Mouse (Mus musculus) heart, postnatal 0 days (tissue): ENCODE measurements around the gene S1pr4. TPM values are rescaled to one million over a fixed set of nuclear protein-coding genes. Genes with fewer than 3 reads are reported as not detected.
A peak's percentile ranks its signal among the peaks of the same experiment; 100 is the strongest.

Source experiments
- ATAC-seq: fragments of 200-750 bp; cut with Nextera tagmentation; 2 replicates; pipeline ENCODE4 v1.8.0; 2017; ENCODE audit warnings: low read depth, moderate number of reproducible peaks, moderate library complexity; ENCODE audit not compliant: insufficient read depth
- DNase-seq: peaks from one replicate; pipeline ENCODE4 v3.0.0-alpha.2; 2016; ENCODE audit warnings: low spot score
- H3K27ac ChIP-seq: fragments of 300-500 bp; sonication (generic); 2 replicates; pipeline ENCODE4 v1.5.1; 2014; ENCODE audit warnings: low read depth, mild to moderate bottlenecking
- H3K27me3 ChIP-seq: fragments of 300-500 bp; sonication (generic); 2 replicates; pipeline ENCODE4 v1.6.1; 2014; ENCODE audit warnings: low read length, mixed read lengths; ENCODE audit not compliant: control insufficient read depth, insufficient read depth
- H3K36me3 ChIP-seq: fragments of 300-500 bp; sonication (generic); replicated peaks from 2 replicates; pipeline ENCODE4 v1.6.1; 2014; ENCODE audit warnings: low read length, mixed read lengths; ENCODE audit not compliant: control insufficient read depth, insufficient read depth
- H3K4me1 ChIP-seq: fragments of 300-500 bp; sonication (generic); 2 replicates; pipeline ENCODE4 v1.6.1; 2014; ENCODE audit warnings: antibody characterized with exemption; ENCODE audit not compliant: control insufficient read depth, insufficient read depth
- H3K4me2 ChIP-seq: fragments of 300-500 bp; sonication (generic); 2 replicates; pipeline ENCODE4 v1.6.1; 2014; ENCODE audit warnings: low read depth, mild to moderate bottlenecking, low read length, moderate library complexity
- H3K4me3 ChIP-seq: fragments of 300-500 bp; sonication (generic); 2 replicates; pipeline ENCODE4 v1.5.1; 2014; ENCODE audit warnings: low read depth, low read length
- H3K9ac ChIP-seq: fragments of 300-500 bp; sonication (generic); replicated peaks from 2 replicates; pipeline ENCODE4 v1.6.1; 2014; ENCODE audit warnings: low read depth, low read length, mixed read lengths
- H3K9me3 ChIP-seq: fragments of 300-500 bp; sonication (generic); replicated peaks from 2 replicates; pipeline ENCODE4 v1.6.1; 2016; ENCODE audit warnings: low read length; ENCODE audit not compliant: control insufficient read depth
- CTCF ChIP-seq: IDR thresholded peaks from 2 replicates; pipeline ENCODE4 v1.5.1; 2016; ENCODE audit warnings: antibody characterized with exemption, control low read depth, low read depth
- EP300 ChIP-seq: IDR thresholded peaks from 2 replicates; pipeline ENCODE4 v1.6.1; 2016; ENCODE audit warnings: antibody characterized with exemption, low read depth
- WGBS: fragments of 180-500 bp; shearing (Covaris S2); extraction: QIAGEN DNeasy Blood & Tissue Kit; methylation state at CpG from one replicate; pipeline ENCODE4 v1.1.7; 2014; 5-methylcytosine and 5-hydroxymethylcytosine counted together
- polyA plus RNA-seq: library from polyadenylated mRNA; unstranded; fragments of >200 nt; fragmentation: Nextera tagmentation; extraction: Ambion mirVana; gene quantifications from 2 replicates; pipeline ENCODE4 v1.2.1, GENCODE M21; 2015
- total RNA-seq: library from RNA; depleted of rRNA; stranded (reverse); fragments of >200 nt; gene quantifications from 2 replicates; pipeline ENCODE4 v1.2.3, GENCODE M21; 2014; ENCODE audit warnings: low replicate concordance

S1pr4 gene
- total and polyA plus RNA-seq, 2 experiments from 2014 or later, result 0.34 TPM; not detected in 1

- TF ChIP-seq EP300, result no peak
- no peak for TF ChIP-seq CTCF
- WGBS, result 46% methylated on average over 12 of the region's 13 CpGs
- no peak overlapping the region for H3K9ac ChIP-seq
- H3K4me2 ChIP-seq, result no peak overlapping the region
- H3K9me3 ChIP-seq, result no peaks in the 10 kb centered on the region
- H3K27me3 ChIP-seq, result no peaks in the 10 kb centered on the region; the same call in 1 of the 2 replicates
- peaks cover 15% of the 10 kb centered on the region for H3K36me3 ChIP-seq
- ATAC-seq (no peak), DNase-seq (no peak)
- H3K27ac ChIP-seq, result no peak overlapping the region
- no peak overlapping the region for H3K4me3 ChIP-seq
- H3K4me1 ChIP-seq, result no peaks in the 10 kb centered on the region; the same call in 1 of the 2 replicates
Measured at GRCm38 (mm10) chr10:81525017-81525694, 25.2 kb upstream of the S1pr4 start.

GRCm38 (mm10) chr10:81524051-81524605 is 24.2 kb upstream of the S1pr4 start, which contains the start of gene Gna15:
TSS of gene Gna15 (minus strand) at chr10:81524225.
- TF ChIP-seq EP300 (no peak), CTCF (no peak)
- Histone ChIP-seq H3K27me3 (no peaks in the 10 kb centered on the region; the same call in 1 of the 2 replicates), H3K36me3 (peaks cover 5% of the 10 kb centered on the region), H3K4me2 (peak within 1 kb of the TSS; percentile 7; the same call in 1 of the 2 replicates), H3K27ac (no peak within 1 kb of the TSS), H3K9ac (0 out of 2 replicates have a peak within 1 kb of the TSS, but pooled peaks have one; percentile 29), H3K4me1 (no peaks in the 10 kb centered on the region; the same call in 1 of the 2 replicates), H3K9me3 (no peaks in the 10 kb centered on the region), H3K4me3 (peak within 1 kb of the TSS; percentile 14; the same call in 1 of the 2 replicates)
- DNase-seq (peak; percentile 17), ATAC-seq (peak; percentile 25; the same call in 1 of the 2 replicates)
- 12% methylated on average over 9 of the region's 9 CpGs for WGBS

GRCm38 (mm10) chr10:81523570-81523969 is 23.6 kb upstream of the S1pr4 start:
- ATAC-seq (no peak), DNase-seq (no peak)
- Histone ChIP-seq H3K4me2 (peak overlapping the region; percentile 7; the same call in 1 of the 2 replicates), H3K9me3 (no peaks in the 10 kb centered on the region), H3K4me3 (peak overlapping the region; percentile 14; the same call in 1 of the 2 replicates), H3K9ac (no peak overlapping the region), H3K27ac (no peak overlapping the region), H3K36me3 (no peaks in the 10 kb centered on the region), H3K27me3 (no peaks in the 10 kb centered on the region; the same call in 1 of the 2 replicates), H3K4me1 (no peaks in the 10 kb centered on the region; the same call in 1 of the 2 replicates)
- 14% methylated on average over 19 of the region's 19 CpGs for WGBS
- TF ChIP-seq CTCF (no peak), EP300 (no peak)

GRCm38 (mm10) chr10:81523142-81523541 is 23.2 kb upstream of the S1pr4 start:
- no peak overlapping the region for H3K4me2 ChIP-seq
- H3K27me3 ChIP-seq, result no peaks in the 10 kb centered on the region; the same call in 1 of the 2 replicates
- H3K9me3 ChIP-seq, result no peaks in the 10 kb centered on the region
- no peak for ATAC-seq
- H3K9ac ChIP-seq, result no peak overlapping the region
- 63% methylated on average over 6 of the region's 6 CpGs for WGBS
- H3K27ac ChIP-seq, result no peak overlapping the region
- no peaks in the 10 kb centered on the region for H3K36me3 ChIP-seq
- H3K4me1 ChIP-seq, result no peaks in the 10 kb centered on the region; the same call in 1 of the 2 replicates
- no peak overlapping the region for H3K4me3 ChIP-seq
- DNase-seq, result no peak
- no peak for TF ChIP-seq EP300

- no peaks in the 10 kb centered on the region; the same call in 1 of the 2 replicates for H3K4me1 ChIP-seq
- no peak overlapping the region for H3K27ac ChIP-seq
- DNase-seq (no peak), ATAC-seq (no peak)
- TF ChIP-seq EP300, result no peak
- no peak for TF ChIP-seq CTCF
- WGBS, result 56% methylated on average over 3 of the region's 3 CpGs
- H3K4me3 ChIP-seq, result no peak overlapping the region
- H3K36me3 ChIP-seq, result no peaks in the 10 kb centered on the region
- no peaks in the 10 kb centered on the region; the same call in 1 of the 2 replicates for H3K27me3 ChIP-seq
- no peak overlapping the region for H3K9ac ChIP-seq
- no peak overlapping the region for H3K4me2 ChIP-seq
- no peaks in the 10 kb centered on the region for H3K9me3 ChIP-seq
Measured at GRCm38 (mm10) chr10:81519978-81520365, 20.0 kb upstream of the S1pr4 start.
